Mouse (Mus musculus): Measurements from ENCODE around the gene Cul1. TPM values are rescaled to one million over a fixed set of nuclear protein-coding genes. Genes with fewer than 3 reads are reported as not detected.
"Not testable (repeated sequence)": the region's sequence is repeated elsewhere in the genome, so short reads cannot be mapped to it uniquely, and the experiment has no call there.

The Cul1 gene
- polyA plus RNA-seq, 1 experiment = 142 TPM

GRCm38 (mm10) chr6:47420156-47420555 is 33.0 kb upstream of the Cul1 start:
- Histone ChIP-seq H3K27me3 (ENCODE audit: control insufficient read depth, insufficient read depth, low read length, poor library complexity, severe bottlenecking) (no peaks in the 10 kb centered on the region), H3K36me3 (ENCODE audit: control insufficient read depth, insufficient read depth, low read length, poor library complexity, severe bottlenecking) (no peaks in the 10 kb centered on the region), H3K4me1 (ENCODE audit: control insufficient read depth, insufficient read depth, low read length) (no peaks in the 10 kb centered on the region), H3K9me3 (replicated peaks; ENCODE audit: control insufficient read depth, insufficient read depth, low read length, poor library complexity, severe bottlenecking) (no peaks in the 10 kb centered on the region), H3K9ac (ENCODE audit: low read depth, poor library complexity, severe bottlenecking) (no peak overlapping the region), H3K27ac (ENCODE audit: insufficient read depth, low read length) (no peak overlapping the region), H3K4me3 (ENCODE audit: low read depth, low read length) (no peak overlapping the region)
- TF ChIP-seq POLR2A (IDR thresholded peaks at IDR 0.05; ENCODE audit: insufficient read depth, low read length) = no peak
- no peak for TF ChIP-seq EP300 (IDR thresholded peaks at IDR 0.05; ENCODE audit: insufficient read depth, low read depth, low read length)
- no peak for TF ChIP-seq CTCF (IDR thresholded peaks at IDR 0.05; ENCODE audit: low read depth, low read length)

GRCm38 (mm10) chr6:47421221-47421620 is 32.0 kb upstream of the Cul1 start:
- Histone ChIP-seq H3K9me3 (replicated peaks; ENCODE audit: control insufficient read depth, insufficient read depth, low read length, poor library complexity, severe bottlenecking) (no peaks in the 10 kb centered on the region), H3K4me3 (ENCODE audit: low read depth, low read length) (no peak overlapping the region), H3K4me1 (ENCODE audit: control insufficient read depth, insufficient read depth, low read length) (peaks cover 2% of the 10 kb centered on the region), H3K27me3 (ENCODE audit: control insufficient read depth, insufficient read depth, low read length, poor library complexity, severe bottlenecking) (no peaks in the 10 kb centered on the region), H3K9ac (ENCODE audit: low read depth, poor library complexity, severe bottlenecking) (no peak overlapping the region), H3K27ac (ENCODE audit: insufficient read depth, low read length) (no peak overlapping the region), H3K36me3 (ENCODE audit: control insufficient read depth, insufficient read depth, low read length, poor library complexity, severe bottlenecking) (no peaks in the 10 kb centered on the region)
- TF ChIP-seq POLR2A (IDR thresholded peaks at IDR 0.05; ENCODE audit: insufficient read depth, low read length) (no peak), EP300 (IDR thresholded peaks at IDR 0.05; ENCODE audit: insufficient read depth, low read depth, low read length) (no peak), CTCF (IDR thresholded peaks at IDR 0.05; ENCODE audit: low read depth, low read length) (no peak)

GRCm38 (mm10) chr6:47426136-47426535 is 27.1 kb upstream of the Cul1 start:
- H3K36me3 ChIP-seq (ENCODE audit: control insufficient read depth, insufficient read depth, low read length, poor library complexity, severe bottlenecking) = no peaks in the 10 kb centered on the region
- no peak overlapping the region for H3K27ac ChIP-seq (ENCODE audit: insufficient read depth, low read length)
- no peaks in the 10 kb centered on the region for H3K27me3 ChIP-seq (ENCODE audit: control insufficient read depth, insufficient read depth, low read length, poor library complexity, severe bottlenecking)
- H3K4me3 ChIP-seq (ENCODE audit: low read depth, low read length) = no peak overlapping the region
- no peak overlapping the region; the same call in 1 of the 2 replicates for H3K9ac ChIP-seq (ENCODE audit: low read depth, poor library complexity, severe bottlenecking)
- peaks cover 2% of the 10 kb centered on the region for H3K4me1 ChIP-seq (ENCODE audit: control insufficient read depth, insufficient read depth, low read length)
- TF ChIP-seq POLR2A (IDR thresholded peaks at IDR 0.05; ENCODE audit: insufficient read depth, low read length) (no peak), CTCF (IDR thresholded peaks at IDR 0.05; ENCODE audit: low read depth, low read length) (no peak), EP300 (IDR thresholded peaks at IDR 0.05; ENCODE audit: insufficient read depth, low read depth, low read length) (no peak)
- H3K9me3 ChIP-seq (replicated peaks; ENCODE audit: control insufficient read depth, insufficient read depth, low read length, poor library complexity, severe bottlenecking) = no peaks in the 10 kb centered on the region

GRCm38 (mm10) chr6:47426556-47426955 is 26.6 kb upstream of the Cul1 start:
- not testable (repeated sequence) for H3K4me3 ChIP-seq (ENCODE audit: low read depth, low read length); H3K36me3 ChIP-seq (ENCODE audit: control insufficient read depth, insufficient read depth, low read length, poor library complexity, severe bottlenecking); H3K9ac ChIP-seq (ENCODE audit: low read depth, poor library complexity, severe bottlenecking); H3K4me1 ChIP-seq (ENCODE audit: control insufficient read depth, insufficient read depth, low read length); H3K9me3 ChIP-seq (replicated peaks; ENCODE audit: control insufficient read depth, insufficient read depth, low read length, poor library complexity, severe bottlenecking); H3K27me3 ChIP-seq (ENCODE audit: control insufficient read depth, insufficient read depth, low read length, poor library complexity, severe bottlenecking); H3K27ac ChIP-seq (ENCODE audit: insufficient read depth, low read length)

DNA sequence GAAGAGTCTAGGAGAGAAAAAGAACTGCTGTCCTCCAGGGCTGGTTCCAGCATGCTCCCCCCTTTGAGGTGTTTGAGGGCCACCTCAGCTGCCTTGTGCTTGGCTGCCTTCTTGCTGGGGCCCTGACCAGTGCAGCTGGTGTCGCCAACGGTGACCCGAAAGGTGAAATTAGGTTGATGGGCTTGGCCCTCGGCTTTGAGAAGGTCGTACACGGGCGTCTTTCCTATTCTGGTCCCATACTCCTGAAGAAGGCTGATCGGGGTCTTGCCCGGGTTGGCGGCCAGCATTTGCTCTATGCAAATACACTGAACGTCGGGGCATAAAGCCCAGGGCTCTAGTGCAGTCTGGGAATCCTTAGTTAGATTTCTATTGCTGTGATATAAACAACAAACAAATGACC is 20.4 kb upstream of the Cul1 start:
- H3K27me3 ChIP-seq (ENCODE audit: control insufficient read depth, insufficient read depth, low read length, poor library complexity, severe bottlenecking); H3K9ac ChIP-seq (ENCODE audit: low read depth, poor library complexity, severe bottlenecking); H3K36me3 ChIP-seq (ENCODE audit: control insufficient read depth, insufficient read depth, low read length, poor library complexity, severe bottlenecking); H3K27ac ChIP-seq (ENCODE audit: insufficient read depth, low read length); H3K9me3 ChIP-seq (replicated peaks; ENCODE audit: control insufficient read depth, insufficient read depth, low read length, poor library complexity, severe bottlenecking); H3K4me1 ChIP-seq (ENCODE audit: control insufficient read depth, insufficient read depth, low read length): not testable (repeated sequence)
- peak overlapping the region; percentile 56; the same call in 1 of the 2 replicates for H3K4me3 ChIP-seq (ENCODE audit: low read depth, low read length)

GRCm38 (mm10) chr6:47440080-47440479 is 13.1 kb upstream of the Cul1 start:
- Histone ChIP-seq H3K36me3 (ENCODE audit: control insufficient read depth, insufficient read depth, low read length, poor library complexity, severe bottlenecking) (no peaks in the 10 kb centered on the region), H3K27ac (ENCODE audit: insufficient read depth, low read length) (no peak overlapping the region), H3K27me3 (ENCODE audit: control insufficient read depth, insufficient read depth, low read length, poor library complexity, severe bottlenecking) (no peaks in the 10 kb centered on the region), H3K9me3 (replicated peaks; ENCODE audit: control insufficient read depth, insufficient read depth, low read length, poor library complexity, severe bottlenecking) (no peaks in the 10 kb centered on the region), H3K9ac (ENCODE audit: low read depth, poor library complexity, severe bottlenecking) (no peak overlapping the region), H3K4me1 (ENCODE audit: control insufficient read depth, insufficient read depth, low read length) (no peaks in the 10 kb centered on the region), H3K4me3 (ENCODE audit: low read depth, low read length) (no peak overlapping the region)
- TF ChIP-seq POLR2A (IDR thresholded peaks at IDR 0.05; ENCODE audit: insufficient read depth, low read length) (no peak), CTCF (IDR thresholded peaks at IDR 0.05; ENCODE audit: low read depth, low read length) (no peak), EP300 (IDR thresholded peaks at IDR 0.05; ENCODE audit: insufficient read depth, low read depth, low read length) (no peak)

DNA sequence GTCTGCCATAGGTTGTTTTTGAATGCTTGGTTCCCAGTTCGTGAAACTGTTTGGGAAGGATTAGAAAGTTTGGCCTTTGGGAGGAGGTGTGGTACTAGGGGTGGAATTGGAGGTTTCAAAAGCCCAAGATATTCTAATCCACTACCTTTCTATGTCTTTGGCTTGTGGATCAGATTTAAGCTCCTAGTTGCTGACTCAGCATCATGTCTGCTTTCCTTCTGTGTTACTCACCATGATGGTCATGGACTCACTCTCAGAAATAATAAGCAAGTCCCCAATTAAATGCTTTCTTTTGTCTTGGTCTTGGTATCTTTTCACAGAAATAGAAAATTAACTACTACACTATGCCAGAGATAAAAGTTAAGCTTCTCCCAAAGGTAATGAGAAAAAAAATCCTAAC is 5.5 kb upstream of the Cul1 start:
- no peaks in the 10 kb centered on the region for H3K4me1 ChIP-seq (ENCODE audit: control insufficient read depth, insufficient read depth, low read length)
- no peaks in the 10 kb centered on the region for H3K9me3 ChIP-seq (replicated peaks; ENCODE audit: control insufficient read depth, insufficient read depth, low read length, poor library complexity, severe bottlenecking)
- H3K9ac ChIP-seq (ENCODE audit: low read depth, poor library complexity, severe bottlenecking) = no peak overlapping the region
- TF ChIP-seq POLR2A (IDR thresholded peaks at IDR 0.05; ENCODE audit: insufficient read depth, low read length) (no peak), CTCF (IDR thresholded peaks at IDR 0.05; ENCODE audit: low read depth, low read length) (no peak), EP300 (IDR thresholded peaks at IDR 0.05; ENCODE audit: insufficient read depth, low read depth, low read length) (no peak)
- no peak overlapping the region for H3K4me3 ChIP-seq (ENCODE audit: low read depth, low read length)
- no peaks in the 10 kb centered on the region for H3K27me3 ChIP-seq (ENCODE audit: control insufficient read depth, insufficient read depth, low read length, poor library complexity, severe bottlenecking)
- no peaks in the 10 kb centered on the region for H3K36me3 ChIP-seq (ENCODE audit: control insufficient read depth, insufficient read depth, low read length, poor library complexity, severe bottlenecking)
- H3K27ac ChIP-seq (ENCODE audit: insufficient read depth, low read length) = no peak overlapping the region
